Mouse (Mus musculus) adrenal gland (tissue): ENCODE results near the gene Pitpna.

Experiments
- intact Hi-C: fragments of 180-260 bp; cut with DNase I; formaldehyde crosslinking; loops from one replicate; pipeline ENCODE4 v1.15.1; 2025

Gene Pitpna

GRCm38 (mm10) chr11:75562840-75563239 is 25.1 kb upstream of the Pitpna start:
- intact Hi-C loops = no loop called here

- intact Hi-C loops = no loop called here
Observed at GRCm38 (mm10) chr11:75563851-75564548, 23.9 kb upstream of the Pitpna start.

GRCm38 (mm10) chr11:75565849-75566248 is 22.0 kb upstream of the Pitpna start:
- intact Hi-C loops = no loop called here

GRCm38 (mm10) chr11:75566276-75567196 is 21.4 kb upstream of the Pitpna start:
- intact Hi-C loops = no loop called here

DNA sequence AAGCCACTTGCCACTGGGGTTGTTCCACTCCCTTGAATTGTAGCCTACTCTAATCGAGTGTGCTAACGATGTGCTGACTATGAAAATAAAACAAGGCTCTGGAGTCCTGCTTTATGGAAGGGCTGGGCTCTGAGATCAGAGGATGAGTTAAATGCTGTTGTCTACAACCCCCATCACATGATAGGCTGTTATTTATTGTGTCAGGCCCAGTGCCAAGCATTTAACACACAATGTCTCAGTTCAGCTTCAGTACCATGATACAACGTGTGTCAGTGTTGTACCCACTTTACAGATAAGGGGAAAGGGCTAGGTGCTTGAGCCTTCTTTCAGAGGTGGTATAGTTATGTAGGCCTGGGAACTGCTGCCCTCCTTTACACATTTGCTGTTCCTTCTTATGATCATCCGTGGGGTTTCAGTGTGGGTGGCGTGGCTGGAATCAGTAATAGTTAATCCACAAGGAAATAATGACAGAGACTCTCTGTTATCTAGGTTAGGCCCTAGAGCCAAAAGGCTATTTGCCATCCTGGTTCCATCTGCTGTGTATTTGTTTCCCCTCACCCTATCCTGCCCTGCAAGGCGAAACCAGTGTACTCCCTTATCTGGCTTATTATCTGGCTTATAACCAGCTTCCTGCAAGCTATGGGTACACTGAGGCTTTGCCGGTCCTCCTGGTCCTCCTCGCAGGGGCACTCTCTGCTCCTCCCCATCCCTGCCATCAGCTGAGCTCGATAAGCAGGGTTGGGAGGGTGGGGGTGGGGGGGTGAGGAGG is 20.4 kb upstream of the Pitpna start:
- intact Hi-C loops = no loop called here

DNA sequence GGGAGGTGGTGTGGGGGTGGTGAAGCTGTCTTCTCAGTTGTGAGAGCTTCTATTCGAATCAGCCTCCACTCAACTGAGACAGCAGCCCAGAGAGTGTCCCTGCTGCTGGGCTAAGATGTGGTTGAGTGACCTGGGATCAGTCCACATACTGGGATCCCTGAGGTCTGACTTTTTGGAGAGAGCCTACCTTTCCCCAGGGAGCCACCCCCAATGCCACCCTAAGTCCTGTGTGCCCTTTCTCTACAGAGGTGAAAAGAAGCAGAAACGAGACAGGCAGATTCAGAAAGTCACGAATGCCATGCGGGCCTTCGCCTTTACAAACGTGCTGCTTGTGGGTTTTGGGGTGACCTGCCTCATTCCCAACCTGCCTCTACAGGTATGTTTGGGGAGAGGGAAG is 19.8 kb upstream of the Pitpna start:
- intact Hi-C loops = no loop called here

- intact Hi-C loops = no loop called here
Observed at GRCm38 (mm10) chr11:75568962-75569361, 18.9 kb upstream of the Pitpna start.

DNA sequence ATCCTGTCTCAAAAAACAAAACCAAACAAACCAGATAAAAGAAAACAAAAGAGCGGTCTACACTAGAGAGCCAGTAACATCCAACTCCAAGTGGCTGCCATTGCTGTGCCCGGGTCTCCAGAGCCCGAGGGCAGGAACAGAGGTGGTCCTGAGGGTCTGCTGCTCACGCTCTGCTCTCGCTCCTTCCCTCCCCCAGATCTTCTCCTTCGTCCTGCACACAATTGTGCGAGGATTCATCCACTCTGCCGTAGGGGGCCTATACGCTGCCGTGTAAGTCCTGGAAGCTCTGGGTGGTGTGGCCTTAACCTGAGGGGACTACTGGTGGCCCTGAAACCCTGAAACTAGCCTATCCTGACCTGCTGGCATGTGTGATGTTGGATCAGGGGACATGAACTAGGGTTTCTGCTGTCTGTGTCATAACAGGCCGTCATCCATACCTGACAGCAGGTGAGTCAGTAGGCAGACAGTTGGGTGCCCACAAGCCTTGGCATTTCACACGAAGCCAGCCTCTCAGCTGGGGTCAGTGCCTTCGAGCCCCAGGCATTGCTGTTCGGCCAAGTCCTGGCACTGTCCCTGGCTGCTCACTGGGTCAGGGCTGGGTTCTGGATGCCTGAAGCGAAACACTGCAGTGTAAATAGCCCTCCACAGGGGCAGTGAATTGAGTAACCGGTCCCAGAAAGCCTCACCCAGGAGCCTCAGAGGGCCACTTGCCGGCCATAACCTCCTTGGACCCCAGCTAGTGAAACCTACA is 17.3 kb upstream of the Pitpna start:
- intact Hi-C loops = loop anchor here (10.0 kb wide), 1 partner anchor 156 kb away; no protein-coding TSS in a partner anchor

DNA sequence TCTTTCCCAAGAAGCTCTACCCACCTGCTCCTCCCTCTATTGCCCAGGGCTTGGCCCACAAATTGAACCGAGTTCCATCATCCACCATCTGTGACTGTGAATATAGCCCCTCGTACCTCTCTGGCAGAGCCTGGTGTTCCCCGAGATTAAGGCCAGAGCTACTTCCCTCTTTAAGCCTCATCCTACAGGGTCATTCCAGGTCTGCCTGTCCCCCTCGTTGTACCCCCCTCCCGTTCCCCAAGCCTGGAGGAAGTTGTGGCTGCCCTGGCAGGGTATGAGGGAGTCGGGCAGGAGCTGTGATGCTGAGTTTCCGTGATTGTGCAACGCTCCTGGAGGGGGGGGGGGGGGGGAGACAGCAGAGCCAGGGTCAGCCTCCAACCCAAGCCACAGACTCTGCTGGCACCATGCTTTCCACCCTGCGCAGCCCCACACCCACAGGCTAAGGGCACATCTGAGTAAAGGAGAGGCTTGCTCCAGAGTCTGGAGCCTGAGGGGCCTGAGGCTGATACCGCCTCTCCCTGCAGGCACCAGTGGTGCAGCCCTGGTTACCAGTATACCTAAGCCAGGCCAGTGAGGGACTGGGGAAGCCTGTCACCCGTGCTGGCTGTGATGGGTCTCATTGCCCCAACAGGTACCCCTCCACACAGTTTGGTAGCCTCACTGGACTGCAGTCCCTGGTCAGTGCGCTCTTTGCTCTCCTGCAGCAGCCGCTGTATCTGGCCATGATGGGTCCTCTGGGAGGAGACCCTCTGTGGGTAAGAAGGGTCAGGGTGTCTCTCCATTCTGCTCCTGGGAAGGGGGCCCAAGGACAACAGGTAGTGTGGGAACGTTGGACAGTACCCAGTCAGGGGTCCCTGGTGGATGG is 16.5 kb upstream of the Pitpna start:
- intact Hi-C loops = loop anchor here (10.0 kb wide), 1 partner anchor 157 kb away; no protein-coding TSS in a partner anchor

DNA sequence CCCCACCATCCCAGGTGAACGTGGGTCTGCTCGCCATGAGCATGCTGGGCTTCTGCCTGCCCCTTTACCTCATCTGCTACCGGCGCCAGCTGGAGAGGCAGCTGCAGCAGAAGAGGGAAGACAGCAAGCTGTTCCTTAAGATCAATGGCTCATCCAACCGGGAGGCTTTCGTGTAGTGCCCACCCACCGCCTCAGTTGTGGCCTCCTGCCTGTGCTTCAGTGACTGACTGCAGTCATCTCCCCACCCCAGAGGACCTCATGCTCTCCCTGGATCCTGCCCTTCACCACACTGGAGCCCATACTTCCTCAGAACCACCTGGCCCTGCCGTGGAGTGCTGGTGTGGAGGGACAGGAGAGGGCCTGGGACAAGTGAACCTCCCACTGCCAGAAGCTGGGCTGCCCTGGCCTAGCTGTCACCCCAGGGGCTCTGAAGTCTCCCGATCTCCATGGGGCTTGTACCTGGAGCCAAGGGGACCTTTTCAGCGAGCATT is 15.6 kb upstream of the Pitpna start:
- intact Hi-C loops = loop anchor here (10.0 kb wide), 1 partner anchor 158 kb away; no protein-coding TSS in a partner anchor

- intact Hi-C loops = loop anchor here (1.0 to 10.0 kb wide), 2 partner anchors 43 to 158 kb away; no protein-coding TSS in a partner anchor
Observed at GRCm38 (mm10) chr11:75572854-75573650, 14.8 kb upstream of the Pitpna start.

- intact Hi-C loops = loop anchor here (10.0 kb wide), 1 partner anchor 160 kb away; no protein-coding TSS in a partner anchor
Observed at GRCm38 (mm10) chr11:75574378-75575123, 13.3 kb upstream of the Pitpna start.

DNA sequence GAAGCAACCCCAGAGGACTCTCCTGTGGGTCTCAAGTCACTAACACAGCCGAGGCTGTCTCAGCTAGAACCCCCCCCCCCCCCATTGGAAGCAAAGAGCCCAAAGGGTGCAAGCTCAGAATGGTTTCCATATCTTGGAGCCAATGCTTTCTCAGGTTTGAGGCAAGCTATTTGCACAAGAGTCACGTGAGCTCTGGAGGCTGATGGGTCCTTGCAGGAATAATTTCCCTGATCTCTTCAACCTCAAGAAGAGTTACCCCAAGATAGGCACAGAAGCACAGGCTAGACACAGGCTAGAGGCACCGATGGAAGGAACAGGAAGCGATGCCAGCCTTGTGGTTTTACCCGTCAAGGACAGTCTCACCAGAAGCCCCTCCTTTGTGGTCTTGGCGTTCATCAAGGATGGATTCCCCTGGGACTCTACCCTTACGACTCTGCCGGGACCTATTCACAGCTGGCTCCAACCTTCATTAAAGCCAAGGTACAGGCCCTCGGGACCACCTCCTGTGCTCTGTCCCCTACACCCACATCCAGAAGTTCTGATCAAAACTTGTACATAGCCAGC is 12.3 kb upstream of the Pitpna start:
- intact Hi-C loops = loop anchor here (10.0 kb wide), 1 partner anchor 161 kb away; no protein-coding TSS in a partner anchor

DNA sequence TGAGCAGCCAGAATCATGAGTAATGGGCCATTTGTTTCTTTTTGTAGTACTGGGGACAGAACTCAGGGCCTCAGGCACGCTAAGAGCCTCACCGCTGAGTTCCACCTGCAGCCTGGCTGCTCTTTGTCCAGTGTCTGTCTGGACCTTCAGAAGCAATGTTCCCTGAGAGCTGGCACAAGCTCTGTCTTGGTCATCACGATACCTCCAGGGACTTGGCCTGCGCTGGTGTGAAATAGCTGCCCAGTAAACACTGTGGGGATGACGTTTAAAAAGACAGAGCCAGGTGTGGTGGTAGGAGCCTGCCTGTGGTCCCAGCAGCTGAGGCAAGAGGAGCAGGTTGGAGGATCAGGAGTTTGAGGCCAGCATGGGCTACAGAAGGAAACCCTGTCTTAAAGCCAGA is 9.3 kb upstream of the Pitpna start:
- intact Hi-C loops = loop anchor here (10.0 kb wide), 1 partner anchor 164 kb away; no protein-coding TSS in a partner anchor

DNA sequence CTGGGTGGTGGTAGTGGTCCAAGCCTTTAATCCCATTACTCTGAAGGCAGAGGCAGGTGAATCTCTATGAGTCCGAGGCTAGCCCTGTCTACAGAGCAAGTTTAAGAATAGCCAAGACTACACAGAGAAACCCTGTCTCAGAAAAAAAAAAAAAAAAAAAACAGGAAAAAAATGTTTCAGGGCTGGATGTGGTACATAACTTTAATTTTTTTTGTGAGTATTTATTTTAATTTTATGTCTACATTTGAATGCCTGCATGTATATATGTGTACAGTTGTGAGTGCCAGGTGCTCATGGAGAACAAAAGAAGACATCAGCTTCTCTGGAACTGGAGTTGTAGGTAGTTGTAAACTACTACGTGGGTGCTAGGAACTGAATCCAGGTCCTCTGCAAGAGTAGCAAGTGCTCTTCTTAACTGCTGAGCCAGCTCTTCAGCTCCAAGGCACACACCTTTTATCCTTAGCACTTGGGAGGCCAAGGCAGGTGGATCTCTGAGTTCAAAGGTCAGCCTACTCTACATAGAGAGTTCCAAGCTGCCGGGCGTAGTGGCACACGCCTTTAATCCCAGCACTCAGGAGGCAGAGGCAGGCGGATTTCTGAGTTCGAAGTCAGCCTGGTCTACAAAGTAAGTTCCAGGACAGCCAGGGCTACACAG is 6.3 kb upstream of the Pitpna start:
- intact Hi-C loops = no loop called here

DNA sequence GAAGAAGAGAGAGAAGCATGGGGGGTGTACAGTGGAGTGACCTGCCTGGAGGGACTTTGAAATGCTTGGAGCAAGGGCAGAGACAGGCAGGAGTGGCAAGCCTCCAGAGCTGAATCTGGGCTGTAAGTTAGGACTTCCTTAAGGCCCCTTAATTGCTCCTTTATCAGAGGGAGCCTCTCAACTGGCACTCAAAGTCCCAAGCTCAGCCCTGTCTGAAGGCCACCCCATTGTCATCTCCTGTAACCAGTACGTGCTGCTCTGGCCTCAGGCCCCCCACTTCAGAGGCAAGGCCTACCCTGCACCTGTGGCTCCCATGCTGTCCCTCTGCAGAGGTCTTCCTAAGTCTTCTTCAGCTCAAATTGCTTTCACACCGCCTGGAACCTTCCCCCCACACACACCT is 4.4 kb upstream of the Pitpna start:
- intact Hi-C loops = no loop called here

- intact Hi-C loops = no loop called here
Observed at GRCm38 (mm10) chr11:75585061-75585460, 2.8 kb upstream of the Pitpna start.
